Mouse (Mus musculus) ES-E14 (cell line): ENCODE results near the gene Gm36028.

Experiments used
- HCFC1 ChIP-seq: IDR thresholded peaks from 2 replicates; pipeline ENCODE4 v1.6.1; 2012; ENCODE audit warnings: low read length, inconsistent platforms, borderline replicate concordance; ENCODE audit not compliant: insufficient read depth
- MAFK ChIP-seq: IDR thresholded peaks from 2 replicates; pipeline ENCODE4 v1.6.1; 2014; ENCODE audit warnings: mild to moderate bottlenecking, low read depth, low read length, inconsistent platforms; ENCODE audit not compliant: insufficient read depth
- ZC3H11A ChIP-seq: IDR thresholded peaks from 2 replicates; pipeline ENCODE4 v1.6.1; 2012; ENCODE audit warnings: low read depth, mild to moderate bottlenecking, inconsistent platforms, low read length, borderline replicate concordance

DNA sequence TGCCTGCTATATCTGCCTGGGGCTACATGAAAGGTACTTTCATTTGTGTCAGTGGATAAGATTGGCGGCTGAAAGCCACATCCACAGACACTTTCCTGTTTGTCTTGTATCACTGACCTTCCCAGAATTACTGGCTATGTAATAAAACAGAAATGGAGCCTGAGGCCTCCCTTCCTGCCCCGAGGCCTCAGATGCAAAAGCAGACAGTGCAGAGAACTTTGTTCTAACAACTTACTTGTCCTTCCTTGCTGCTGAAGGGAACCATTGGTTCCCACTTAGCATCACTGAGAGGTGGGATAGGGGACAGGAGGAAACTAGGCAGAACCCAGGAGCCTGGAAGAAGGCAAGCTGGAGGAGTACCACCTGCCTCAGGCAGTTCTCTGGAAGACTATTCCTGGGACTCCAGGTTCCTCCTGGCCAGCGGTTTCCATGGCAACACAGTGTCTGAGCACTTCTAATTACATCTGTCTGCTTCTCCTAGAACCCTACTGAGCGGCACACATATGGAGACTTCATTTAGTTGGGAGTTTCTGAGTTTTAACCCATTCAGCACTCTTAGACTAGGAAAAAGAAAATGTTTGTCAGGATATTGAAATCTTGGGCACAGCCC, 58.2 kb downstream of the Gm36028 start:
- TF ChIP-seq ZC3H11A (no peak), MAFK (no peak), HCFC1 (no peak)
